Mouse (Mus musculus) neural tube, embryonic 11.5 days (tissue): ENCODE measurements at regions not wholly inside any gene's neighbourhood (a gene's known extent, or its start where the extent isn't known, plus 50 kb on each side); places are given as distances from the start of the nearest gene placed in this dataset.

ENCODE experiments used
- ATAC-seq: fragments of 200-750 bp; cut with Nextera tagmentation; 2 replicates; pipeline ENCODE4 v1.8.0; 2017; ENCODE audit warnings: moderate number of reproducible peaks, mild to moderate bottlenecking, moderate TSS enrichment, moderate library complexity; ENCODE audit not compliant: insufficient read depth, low FRiP score, low TSS enrichment
- DNase-seq: peaks from one replicate; pipeline ENCODE4 v3.0.0-alpha.2; 2015; ENCODE audit warnings: low spot score
- H3K27ac ChIP-seq: fragments of 300-500 bp; sonication (generic); 2 replicates; pipeline ENCODE4 v1.5.1; 2014; ENCODE audit warnings: low read depth, mild to moderate bottlenecking, low read length
- H3K27me3 ChIP-seq: fragments of 300-500 bp; sonication (generic); 2 replicates; pipeline ENCODE4 v1.6.1; 2014; ENCODE audit warnings: mild to moderate bottlenecking, low read length, mixed read lengths; ENCODE audit not compliant: control insufficient read depth, insufficient read depth
- H3K36me3 ChIP-seq: fragments of 300-500 bp; sonication (generic); 2 replicates; pipeline ENCODE4 v1.6.1; 2014; ENCODE audit warnings: mild to moderate bottlenecking, low read length, moderate library complexity, mixed read lengths; ENCODE audit not compliant: control insufficient read depth, insufficient read depth
- H3K4me1 ChIP-seq: fragments of 300-500 bp; sonication (generic); 2 replicates; pipeline ENCODE4 v1.6.1; 2014; ENCODE audit warnings: low read length, mixed read lengths; ENCODE audit not compliant: control insufficient read depth, insufficient read depth
- H3K4me2 ChIP-seq: fragments of 300-500 bp; sonication (generic); 2 replicates; pipeline ENCODE4 v1.6.1; 2014; ENCODE audit warnings: low read depth, mild to moderate bottlenecking, moderate library complexity
- H3K4me3 ChIP-seq: fragments of 300-500 bp; sonication (generic); 2 replicates; pipeline ENCODE4 v1.5.1; 2014; ENCODE audit warnings: low read depth, low read length
- H3K9ac ChIP-seq: fragments of 300-500 bp; sonication (generic); 2 replicates; pipeline ENCODE4 v1.6.1; 2014; ENCODE audit warnings: mild to moderate bottlenecking, low read length
- H3K9me3 ChIP-seq: fragments of 300-500 bp; sonication (generic); 2 replicates; pipeline ENCODE4 v1.6.1; 2016; ENCODE audit warnings: low read length; ENCODE audit not compliant: control insufficient read depth
- WGBS: fragments of 180-500 bp; shearing (Covaris S2); extraction: QIAGEN DNeasy Blood & Tissue Kit; methylation state at CpG from one replicate; pipeline ENCODE4 v1.1.7; 2014; 5-methylcytosine and 5-hydroxymethylcytosine counted together

DNA sequence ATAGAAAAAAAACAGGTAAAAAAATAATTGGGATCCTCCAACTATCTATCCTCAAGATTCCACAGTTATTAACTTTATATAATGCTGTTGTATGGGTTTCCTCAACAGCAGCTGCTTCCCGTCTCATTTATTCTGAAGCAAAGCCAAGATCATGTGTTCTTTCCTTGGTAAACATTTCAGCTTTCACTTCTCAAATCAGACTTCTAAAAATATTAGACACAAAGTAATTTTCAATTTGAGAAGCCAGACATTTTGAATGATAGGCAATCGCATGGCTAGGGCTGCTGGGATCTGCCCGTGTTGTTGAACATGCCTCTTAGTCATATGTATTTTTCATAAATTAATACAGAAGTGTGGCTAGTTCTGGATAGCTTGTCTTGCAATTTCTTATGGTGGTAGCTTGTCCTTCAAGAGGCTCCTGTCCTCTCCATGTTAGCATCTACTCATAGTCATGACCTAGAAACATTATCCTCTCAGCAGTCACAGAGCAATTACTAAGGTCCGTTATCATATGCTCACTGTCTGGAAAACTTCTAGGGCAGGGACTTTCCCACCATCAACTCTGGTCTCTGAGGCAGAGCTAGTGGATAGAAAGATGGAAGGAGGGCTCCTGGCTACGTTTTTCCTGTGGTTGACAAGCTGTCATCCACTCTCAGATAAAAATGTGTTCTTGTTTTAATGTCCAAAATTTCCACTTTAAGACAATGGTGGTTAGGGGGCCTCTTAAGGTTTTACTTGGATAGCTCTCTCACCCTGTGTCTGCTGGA, 274.6 kb upstream of the Nmur2 start:
- Histone ChIP-seq H3K9me3 (no peaks in the 10 kb centered on the region), H3K36me3 (no peaks in the 10 kb centered on the region), H3K4me2 (no peak overlapping the region), H3K9ac (no peak overlapping the region), H3K4me3 (no peak overlapping the region), H3K27me3 (no peaks in the 10 kb centered on the region), H3K27ac (no peak overlapping the region), H3K4me1 (no peaks in the 10 kb centered on the region)
- 82% methylated on average over 5 of the region's 5 CpGs for whole genome bisulfite sequencing
- DNase-seq (no peak), ATAC-seq (no peak)

- no peak overlapping the region for H3K9ac ChIP-seq
- H3K27ac ChIP-seq = no peak overlapping the region
- no peak for ATAC-seq
- WGBS = 89% methylated on average over 1 of the region's 1 CpGs
- H3K36me3 ChIP-seq = no peaks in the 10 kb centered on the region
- no peak overlapping the region for H3K4me2 ChIP-seq
- H3K4me1 ChIP-seq = no peaks in the 10 kb centered on the region
- H3K9me3 ChIP-seq = no peaks in the 10 kb centered on the region
- DNase-seq = no peak
- no peaks in the 10 kb centered on the region for H3K27me3 ChIP-seq
- no peak overlapping the region for H3K4me3 ChIP-seq
These were observed 268.7 kb upstream of the Nmur2 start for GRCm38 (mm10) chr11:56309549-56309948.

DNA sequence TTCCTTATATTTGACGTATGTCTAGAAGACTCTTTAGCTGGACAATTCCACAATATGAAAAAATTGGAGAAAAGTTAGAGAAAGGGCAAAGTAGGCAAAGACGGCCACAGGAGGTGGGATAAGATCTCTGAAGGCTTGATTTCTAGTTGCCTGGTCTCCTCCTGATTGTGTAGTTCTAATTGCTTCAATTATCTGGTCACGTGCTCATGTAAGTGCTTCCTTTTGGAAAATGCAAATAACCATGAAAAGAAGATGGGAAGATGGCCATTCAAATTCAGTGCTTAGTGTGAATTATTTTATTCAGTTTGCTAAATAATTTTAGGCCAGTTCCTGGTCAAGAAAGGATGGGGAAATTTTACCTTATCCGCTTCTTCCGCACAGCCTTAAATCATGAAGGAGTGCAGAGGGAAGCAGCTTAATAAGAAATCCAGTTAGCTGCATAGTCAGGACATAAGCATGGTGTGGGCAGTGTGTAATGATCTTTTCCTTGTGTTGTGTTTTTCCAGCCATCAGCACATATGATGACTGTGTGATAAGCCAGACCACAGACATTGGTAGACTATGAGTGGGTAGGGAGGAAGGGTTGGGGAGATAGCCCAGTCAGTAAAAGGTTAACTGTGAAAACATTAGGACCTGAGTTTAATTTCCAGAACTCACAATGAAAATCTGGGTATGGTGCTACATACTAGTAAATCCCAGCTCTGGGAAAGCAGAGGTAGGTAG, 267.7 kb upstream of the Nmur2 start:
- WGBS = 95% methylated on average over 5 of the region's 5 CpGs
- H3K4me1 ChIP-seq = no peaks in the 10 kb centered on the region

GRCm38 (mm10) chr11:56307051-56307450, 266.2 kb upstream of the Nmur2 start:
- Histone ChIP-seq H3K9me3 (no peaks in the 10 kb centered on the region), H3K4me2 (no peak overlapping the region), H3K27ac (no peak overlapping the region), H3K4me1 (no peaks in the 10 kb centered on the region), H3K4me3 (no peak overlapping the region), H3K36me3 (no peaks in the 10 kb centered on the region), H3K27me3 (no peaks in the 10 kb centered on the region), H3K9ac (no peak overlapping the region)
- WGBS = 37% methylated on average over 3 of the region's 3 CpGs
- no peak for ATAC-seq
- DNase-seq = no peak

More for the DNA sequence above, 267.7 kb upstream of the Nmur2 start:
- ATAC-seq (no peak), DNase-seq (no peak)
- no peak overlapping the region for H3K9ac ChIP-seq
- H3K4me2 ChIP-seq = no peak overlapping the region
- no peaks in the 10 kb centered on the region for H3K9me3 ChIP-seq
- no peaks in the 10 kb centered on the region for H3K27me3 ChIP-seq
- H3K27ac ChIP-seq = no peak overlapping the region
- H3K36me3 ChIP-seq = no peaks in the 10 kb centered on the region
- H3K4me3 ChIP-seq = no peak overlapping the region

GRCm38 (mm10) chr11:56290651-56291578, 250.1 kb upstream of the Nmur2 start:
- Histone ChIP-seq H3K4me3 (no peak overlapping the region), H3K9ac (no peak overlapping the region), H3K36me3 (no peaks in the 10 kb centered on the region), H3K9me3 (no peaks in the 10 kb centered on the region), H3K27me3 (no peaks in the 10 kb centered on the region), H3K4me2 (no peak overlapping the region), H3K4me1 (no peaks in the 10 kb centered on the region), H3K27ac (no peak overlapping the region)
- WGBS = 83% methylated on average over 13 of the region's 13 CpGs
- ATAC-seq (no peak), DNase-seq (no peak)

- DNase-seq (no peak), ATAC-seq (no peak)
- H3K27ac ChIP-seq = no peak overlapping the region
- no peak overlapping the region for H3K4me2 ChIP-seq
- no peaks in the 10 kb centered on the region for H3K4me1 ChIP-seq
- no peak overlapping the region for H3K9ac ChIP-seq
- no peaks in the 10 kb centered on the region for H3K27me3 ChIP-seq
- no peaks in the 10 kb centered on the region for H3K9me3 ChIP-seq
- WGBS = 88% methylated on average over 2 of the region's 2 CpGs
- H3K36me3 ChIP-seq = no peaks in the 10 kb centered on the region
- no peak overlapping the region for H3K4me3 ChIP-seq
These were observed 244.9 kb upstream of the Nmur2 start for GRCm38 (mm10) chr11:56285575-56286260.

GRCm38 (mm10) chr11:56281201-56281600, 240.4 kb upstream of the Nmur2 start:
- 83% methylated on average over 4 of the region's 4 CpGs for WGBS
- no peak overlapping the region for H3K4me3 ChIP-seq
- no peaks in the 10 kb centered on the region for H3K36me3 ChIP-seq
- no peak overlapping the region for H3K4me2 ChIP-seq
- no peaks in the 10 kb centered on the region for H3K4me1 ChIP-seq
- H3K9me3 ChIP-seq = no peaks in the 10 kb centered on the region
- no peak for ATAC-seq
- no peak overlapping the region for H3K9ac ChIP-seq
- H3K27ac ChIP-seq = no peak overlapping the region
- H3K27me3 ChIP-seq = no peaks in the 10 kb centered on the region
- DNase-seq = no peak

GRCm38 (mm10) chr11:56280216-56280615, 239.4 kb upstream of the Nmur2 start:
- no peak overlapping the region for H3K4me3 ChIP-seq
- H3K27me3 ChIP-seq = no peaks in the 10 kb centered on the region
- H3K27ac ChIP-seq = no peak overlapping the region
- WGBS = 54% methylated on average over 2 of the region's 2 CpGs
- H3K4me2 ChIP-seq = no peak overlapping the region
- no peak overlapping the region for H3K9ac ChIP-seq
- no peak for DNase-seq
- H3K4me1 ChIP-seq = no peaks in the 10 kb centered on the region
- H3K36me3 ChIP-seq = no peaks in the 10 kb centered on the region
- no peak for ATAC-seq
- no peaks in the 10 kb centered on the region for H3K9me3 ChIP-seq
